Mouse (Mus musculus): Measurements from ENCODE around the gene Mertk. TPM values are rescaled to one million over a fixed set of nuclear protein-coding genes. Genes with fewer than 3 reads are reported as not detected.

Gene Mertk
- total RNA-seq, 1 experiment, result 3.3 TPM

GRCm38 (mm10) chr2:128762008-128762407 is 63.3 kb downstream of the Mertk start:
- no peaks in the 10 kb centered on the region for H3K9me3 ChIP-seq (ENCODE audit: control insufficient read depth, insufficient read depth, low read depth, low read length)
- H3K4me1 ChIP-seq (ENCODE audit: control insufficient read depth in 2 of 2, insufficient read depth in 2 of 2, low read length in 2 of 2, poor library complexity in 1 of 2), result no peaks in the 10 kb centered on the region
- TF ChIP-seq ZNF384 (IDR thresholded peaks at IDR 0.05; ENCODE audit: low read depth, low read length) (no peak), CHD2 (IDR thresholded peaks at IDR 0.05; ENCODE audit: low read depth, low read length) (no peak), MAFK (IDR thresholded peaks at IDR 0.05; ENCODE audit: insufficient read depth, low read depth, low read length) (no peak), ZC3H11A (IDR thresholded peaks at IDR 0.05; ENCODE audit: borderline replicate concordance, low read depth, low read length) (no peak)
- no peaks in the 10 kb centered on the region; the same call in 1 of the 2 replicates for H3K36me3 ChIP-seq (ENCODE audit: control insufficient read depth, insufficient read depth, low read length, poor library complexity, severe bottlenecking)
- no peak overlapping the region for H3K9ac ChIP-seq (ENCODE audit: insufficient read depth, low read depth, low read length, poor library complexity, severe bottlenecking)
- no peak overlapping the region for H3K4me3 ChIP-seq (ENCODE audit: insufficient read depth in 1 of 2, low read depth in 1 of 2, low read length in 2 of 2, poor library complexity in 1 of 2, severe bottlenecking in 1 of 2)
- no peak overlapping the region for H3K27ac ChIP-seq (ENCODE audit: insufficient read depth, low read depth, low read length, poor library complexity, severe bottlenecking)
- no peak for DNase-seq (ENCODE audit: low read depth, low spot score)
- in situ Hi-C loops (cut with MboI; ENCODE audit: low sequenced_read_pairs in 2 of 2, unreplicated experiment in 2 of 2), result no loop called here

- TF ChIP-seq HCFC1 (IDR thresholded peaks at IDR 0.05; ENCODE audit: borderline replicate concordance, insufficient read depth, low read length) (no peak), CHD2 (IDR thresholded peaks at IDR 0.05; ENCODE audit: low read depth, low read length) (no peak), ZNF384 (IDR thresholded peaks at IDR 0.05; ENCODE audit: low read depth, low read length) (no peak), ZC3H11A (IDR thresholded peaks at IDR 0.05; ENCODE audit: borderline replicate concordance, low read depth, low read length) (no peak), MAFK (IDR thresholded peaks at IDR 0.05; ENCODE audit: insufficient read depth, low read depth, low read length) (no peak)
- no peaks in the 10 kb centered on the region for H3K4me1 ChIP-seq (ENCODE audit: control insufficient read depth in 2 of 2, insufficient read depth in 2 of 2, low read length in 2 of 2, poor library complexity in 1 of 2)
- in situ Hi-C loops (cut with MboI; ENCODE audit: low sequenced_read_pairs in 2 of 2, unreplicated experiment in 2 of 2), result no loop called here
These were observed 67.0 kb downstream of the Mertk start for GRCm38 (mm10) chr2:128765787-128766186.

GRCm38 (mm10) chr2:128768545-128769247 is 69.9 kb downstream of the Mertk start:
- no peak overlapping the region for H3K9ac ChIP-seq (ENCODE audit: insufficient read depth, low read depth, low read length, poor library complexity, severe bottlenecking)
- no peaks in the 10 kb centered on the region for H3K9me3 ChIP-seq (ENCODE audit: control insufficient read depth, insufficient read depth, low read depth, low read length)
- H3K36me3 ChIP-seq (ENCODE audit: control insufficient read depth, insufficient read depth, low read length, poor library complexity, severe bottlenecking), result no peaks in the 10 kb centered on the region
- no peak for DNase-seq (ENCODE audit: low read depth, low spot score)
- no peak overlapping the region for H3K27ac ChIP-seq (ENCODE audit: insufficient read depth, low read depth, low read length, poor library complexity, severe bottlenecking)
- no peaks in the 10 kb centered on the region for H3K4me1 ChIP-seq (ENCODE audit: control insufficient read depth in 2 of 2, insufficient read depth in 2 of 2, low read length in 2 of 2, poor library complexity in 1 of 2)
- in situ Hi-C loops (cut with MboI; ENCODE audit: low sequenced_read_pairs in 2 of 2, unreplicated experiment in 2 of 2), result no loop called here
- no peak overlapping the region for H3K4me3 ChIP-seq (ENCODE audit: insufficient read depth in 1 of 2, low read depth in 1 of 2, low read length in 2 of 2, poor library complexity in 1 of 2, severe bottlenecking in 1 of 2)
- TF ChIP-seq HCFC1 (IDR thresholded peaks at IDR 0.05; ENCODE audit: borderline replicate concordance, insufficient read depth, low read length) (no peak), ZNF384 (IDR thresholded peaks at IDR 0.05; ENCODE audit: low read depth, low read length) (no peak), CHD2 (IDR thresholded peaks at IDR 0.05; ENCODE audit: low read depth, low read length) (no peak), MAFK (IDR thresholded peaks at IDR 0.05; ENCODE audit: insufficient read depth, low read depth, low read length) (no peak), ZC3H11A (IDR thresholded peaks at IDR 0.05; ENCODE audit: borderline replicate concordance, low read depth, low read length) (no peak)

More at GRCm38 (mm10) chr2:128765787-128766186, 67.0 kb downstream of the Mertk start:
- no peak for DNase-seq (ENCODE audit: low read depth, low spot score)
- no peak overlapping the region for H3K4me3 ChIP-seq (ENCODE audit: insufficient read depth in 1 of 2, low read depth in 1 of 2, low read length in 2 of 2, poor library complexity in 1 of 2, severe bottlenecking in 1 of 2)
- no peak overlapping the region for H3K27ac ChIP-seq (ENCODE audit: insufficient read depth, low read depth, low read length, poor library complexity, severe bottlenecking)
- no peaks in the 10 kb centered on the region for H3K9me3 ChIP-seq (ENCODE audit: control insufficient read depth, insufficient read depth, low read depth, low read length)
- no peaks in the 10 kb centered on the region for H3K36me3 ChIP-seq (ENCODE audit: control insufficient read depth, insufficient read depth, low read length, poor library complexity, severe bottlenecking)
- no peak overlapping the region for H3K9ac ChIP-seq (ENCODE audit: insufficient read depth, low read depth, low read length, poor library complexity, severe bottlenecking)

GRCm38 (mm10) chr2:128770557-128770956 is 71.8 kb downstream of the Mertk start:
- no peaks in the 10 kb centered on the region for H3K9me3 ChIP-seq (ENCODE audit: control insufficient read depth, insufficient read depth, low read depth, low read length)
- H3K36me3 ChIP-seq (ENCODE audit: control insufficient read depth, insufficient read depth, low read length, poor library complexity, severe bottlenecking), result no peaks in the 10 kb centered on the region
- H3K4me3 ChIP-seq (ENCODE audit: insufficient read depth in 1 of 2, low read depth in 1 of 2, low read length in 2 of 2, poor library complexity in 1 of 2, severe bottlenecking in 1 of 2), result no peak overlapping the region
- H3K27ac ChIP-seq (ENCODE audit: insufficient read depth, low read depth, low read length, poor library complexity, severe bottlenecking), result no peak overlapping the region
- TF ChIP-seq ZNF384 (IDR thresholded peaks at IDR 0.05; ENCODE audit: low read depth, low read length) (no peak), HCFC1 (IDR thresholded peaks at IDR 0.05; ENCODE audit: borderline replicate concordance, insufficient read depth, low read length) (no peak), MAFK (IDR thresholded peaks at IDR 0.05; ENCODE audit: insufficient read depth, low read depth, low read length) (no peak), CHD2 (IDR thresholded peaks at IDR 0.05; ENCODE audit: low read depth, low read length) (no peak), ZC3H11A (IDR thresholded peaks at IDR 0.05; ENCODE audit: borderline replicate concordance, low read depth, low read length) (no peak)
- no peak overlapping the region for H3K9ac ChIP-seq (ENCODE audit: insufficient read depth, low read depth, low read length, poor library complexity, severe bottlenecking)
- no peak for DNase-seq (ENCODE audit: low read depth, low spot score)
- H3K4me1 ChIP-seq (ENCODE audit: control insufficient read depth in 2 of 2, insufficient read depth in 2 of 2, low read length in 2 of 2, poor library complexity in 1 of 2), result no peaks in the 10 kb centered on the region
- in situ Hi-C loops (cut with MboI; ENCODE audit: low sequenced_read_pairs in 2 of 2, unreplicated experiment in 2 of 2), result no loop called here

Measured in ES-E14 (cell line).